Mouse (Mus musculus): ENCODE data around the gene Mx1. TPM values are rescaled to one million over a fixed set of nuclear protein-coding genes. Genes with fewer than 3 reads are reported as not detected.

The Mx1 gene
- polyA plus RNA-seq, 1 experiment from 2014 or later: 0.26 TPM

DNA sequence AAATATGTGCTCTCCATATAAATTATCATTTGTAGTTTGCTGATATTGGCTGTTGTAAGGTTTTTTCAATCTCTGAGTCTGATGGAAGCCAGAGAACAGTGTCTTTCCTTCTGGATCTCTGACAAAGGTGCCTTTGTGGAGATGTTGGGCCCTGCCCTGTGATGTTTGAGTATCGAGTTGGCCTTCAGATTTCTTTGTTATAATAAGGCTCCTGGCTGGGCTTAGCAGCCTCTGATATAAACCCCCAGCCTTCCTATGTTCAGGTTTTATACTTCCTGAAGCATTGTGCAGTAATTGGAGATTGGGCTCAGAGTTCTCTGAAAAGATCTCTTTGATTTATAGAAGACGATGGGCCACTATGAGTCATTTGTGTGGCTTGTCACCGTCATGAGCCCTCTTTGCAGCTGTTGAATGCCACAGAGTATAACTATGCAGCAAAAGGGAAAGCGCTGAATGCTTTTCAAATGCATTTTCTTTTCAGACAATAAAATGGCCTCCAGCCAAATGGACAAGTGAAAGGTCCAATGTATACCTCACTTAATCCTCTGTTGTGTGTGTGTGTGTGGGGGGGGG lies 60.4 kb downstream of the Mx1 start:
- H3K27ac ChIP-seq (replicated peaks): no peak overlapping the region
- H3K36me3 ChIP-seq: no peaks in the 10 kb centered on the region
- 0 out of 2 replicates have a peak, but pooled peaks cover 2% of the 10 kb centered on the region for H3K27me3 ChIP-seq (replicated peaks)
- no peak overlapping the region for H3K4me2 ChIP-seq
- whole genome bisulfite sequencing: 68% methylated on average over 4 of the region's 4 CpGs
- H3K9me3 ChIP-seq (replicated peaks): no peaks in the 10 kb centered on the region
- no peak overlapping the region for H3K9ac ChIP-seq (replicated peaks)
- H3K4me3 ChIP-seq (replicated peaks): no peak overlapping the region
- H3K4me1 ChIP-seq: no peaks in the 10 kb centered on the region
- ATAC-seq (ENCODE audit: low FRiP score): no peak

GRCm38 (mm10) chr16:97401741-97402140 lies 61.0 kb downstream of the Mx1 start:
- no peak for ATAC-seq (ENCODE audit: low FRiP score)
- no peak overlapping the region for H3K4me2 ChIP-seq
- no peak overlapping the region for H3K9ac ChIP-seq (replicated peaks)
- no peaks in the 10 kb centered on the region for H3K4me1 ChIP-seq
- H3K36me3 ChIP-seq: no peaks in the 10 kb centered on the region
- H3K9me3 ChIP-seq (replicated peaks): no peaks in the 10 kb centered on the region
- no peak overlapping the region for H3K4me3 ChIP-seq (replicated peaks)
- 0 out of 2 replicates have a peak, but pooled peaks cover 2% of the 10 kb centered on the region for H3K27me3 ChIP-seq (replicated peaks)
- H3K27ac ChIP-seq (replicated peaks): no peak overlapping the region

- no peak overlapping the region for H3K9ac ChIP-seq (replicated peaks)
- H3K36me3 ChIP-seq: no peaks in the 10 kb centered on the region
- 0 out of 2 replicates have a peak, but pooled peaks cover 2% of the 10 kb centered on the region for H3K27me3 ChIP-seq (replicated peaks)
- no peaks in the 10 kb centered on the region for H3K4me1 ChIP-seq
- H3K4me3 ChIP-seq (replicated peaks): no peak overlapping the region
- no peak for ATAC-seq (ENCODE audit: low FRiP score)
- H3K4me2 ChIP-seq: no peak overlapping the region
- no peak overlapping the region for H3K27ac ChIP-seq (replicated peaks)
- WGBS: 92% methylated on average over 4 of the region's 4 CpGs
- H3K9me3 ChIP-seq (replicated peaks): no peaks in the 10 kb centered on the region
Observed at GRCm38 (mm10) chr16:97399991-97400390, 62.7 kb downstream of the Mx1 start.

DNA sequence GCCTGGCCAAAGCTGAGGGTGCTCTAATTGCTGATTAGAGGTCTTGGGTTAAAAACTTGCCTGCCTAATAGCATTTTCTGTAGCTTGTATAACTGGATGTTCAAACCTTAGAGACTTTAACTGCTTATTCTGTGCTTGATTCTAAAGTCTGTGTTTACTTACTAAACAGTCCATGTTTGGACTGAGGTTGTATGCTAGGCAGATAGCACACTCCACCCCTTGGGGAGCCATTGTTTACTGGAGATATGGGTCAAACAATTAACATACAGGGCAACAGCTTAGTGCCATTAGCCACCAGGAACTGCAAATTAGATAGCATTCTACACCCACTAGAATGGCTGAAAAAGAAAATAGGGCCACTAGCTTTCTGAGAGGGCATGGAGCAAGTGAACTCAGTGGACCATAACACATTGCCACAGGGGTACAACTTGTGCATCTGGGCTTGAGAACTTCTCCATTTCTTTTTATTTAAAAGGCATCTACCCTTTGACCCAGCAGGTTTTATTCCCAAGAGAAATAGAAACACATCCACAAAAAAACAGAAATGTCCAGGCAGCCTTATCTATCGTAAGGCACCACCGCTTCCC lies 64.7 kb downstream of the Mx1 start:
- no peak overlapping the region for H3K4me3 ChIP-seq (replicated peaks)
- H3K9me3 ChIP-seq (replicated peaks): no peaks in the 10 kb centered on the region
- H3K27ac ChIP-seq (replicated peaks): no peak overlapping the region
- no peaks in the 10 kb centered on the region for H3K4me1 ChIP-seq
- H3K9ac ChIP-seq (replicated peaks): no peak overlapping the region
- WGBS: 90% methylated on average over 2 of the region's 2 CpGs
- no peak for ATAC-seq (ENCODE audit: low FRiP score)
- 0 out of 2 replicates have a peak, but pooled peaks cover 2% of the 10 kb centered on the region for H3K27me3 ChIP-seq (replicated peaks)
- H3K36me3 ChIP-seq: no peaks in the 10 kb centered on the region
- no peak overlapping the region for H3K4me2 ChIP-seq

Other genes with a start within 250 kb of the Mx1 start
- 7.6 and 8.5 TPM in 2 replicates for gene Bace2, start 106.2 kb downstream of the Mx1 start, polyA plus RNA-seq (2015; fragmentation: Nextera tagmentation; extraction: Ambion mirVana)
- not detected in 2 replicates for gene Fam3b, start 51.9 kb upstream of the Mx1 start, polyA plus RNA-seq (2015; fragmentation: Nextera tagmentation; extraction: Ambion mirVana)
- 1.1 TPM in 1 of 2 replicates, not detected in the other for gene Tmprss2, start 148.3 kb upstream of the Mx1 start, polyA plus RNA-seq (2015; fragmentation: Nextera tagmentation; extraction: Ambion mirVana)